Mouse (Mus musculus) left cerebral cortex, adult 2 months (tissue): ENCODE results near the gene Eef1e1. TPM values are rescaled to one million over a fixed set of nuclear protein-coding genes. Genes with fewer than 3 reads are reported as not detected.

Experiments
- DNase-seq, 2 experiments: peaks; one replicate each; pipeline ENCODE4 v3.0.0; 2021 to 2022; ENCODE audit warnings: low spot score in 2 of 2, mixed read lengths in 1 of 2; ENCODE audit errors: extremely low spot score in 1 of 2
- H3K27ac ChIP-seq: fragments of 200-600 bp; 2 replicates; pipeline ENCODE4 v1.8.1; 2022
- H3K4me3 ChIP-seq: fragments of 200-600 bp; 2 replicates; pipeline ENCODE4 v1.8.1; 2022
- CTCF ChIP-seq: fragments of 200-600 bp; IDR thresholded peaks from 2 replicates; pipeline ENCODE4 v1.8.1; 2022; ENCODE audit warnings: antibody characterized with exemption, mild to moderate bottlenecking, moderate library complexity
- intact Hi-C: fragments of 180-260 bp; cut with DNase I; formaldehyde crosslinking; loops from one replicate; pipeline ENCODE4 v1.15.1; 2025
- total RNA-seq, 2 experiments: library from RNA; stranded (reverse); gene quantifications; 2 replicates each; pipeline ENCODE4 v1.2.3; 2021

Gene Eef1e1
- total RNA-seq, 2 experiments from 2014 or later: 25.0 to 30.6 TPM

DNA sequence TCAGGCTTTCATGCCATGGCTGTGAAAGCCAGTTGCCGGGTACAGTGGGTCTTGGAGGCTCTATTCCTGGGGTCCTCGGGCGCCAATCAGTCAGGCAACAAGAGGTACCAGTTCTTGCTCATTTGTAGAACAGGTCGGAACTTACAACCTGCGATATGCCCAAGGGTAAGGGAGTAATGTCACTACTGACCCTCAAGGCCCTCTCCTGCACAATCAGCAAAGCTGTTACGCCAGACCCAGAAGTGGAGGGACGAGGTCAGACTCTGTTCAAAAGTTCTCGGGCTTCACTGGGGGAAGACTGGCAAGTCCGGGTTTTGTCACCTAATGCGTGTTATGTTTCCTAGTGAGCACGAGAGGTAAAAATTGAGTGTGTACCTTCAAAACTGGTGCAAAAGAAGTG lies 58.0 kb downstream of the Eef1e1 start:
- Histone ChIP-seq H3K4me3 (no peak overlapping the region), H3K27ac (no peak overlapping the region)
- DNase-seq: no peak
- no peak for TF ChIP-seq CTCF
- intact Hi-C loops: no loop called here

DNA sequence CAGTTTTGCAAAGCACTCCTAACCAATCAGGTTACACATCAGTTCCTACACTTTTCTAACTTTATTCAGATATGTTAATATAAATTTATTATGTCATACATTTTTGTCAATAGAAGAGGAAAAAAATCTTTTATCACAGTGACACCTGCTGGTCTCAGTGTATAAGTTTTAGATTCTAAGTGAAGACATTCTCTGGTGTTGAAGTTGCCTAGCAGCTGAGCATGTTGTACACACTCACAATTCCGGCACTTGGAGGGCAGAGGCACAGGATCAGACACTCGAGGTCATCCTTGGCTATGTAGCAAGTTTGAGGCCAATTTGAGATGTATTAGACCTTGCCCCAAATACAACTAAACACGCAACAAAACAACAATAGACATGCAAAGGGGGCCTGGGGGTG lies 61.8 kb downstream of the Eef1e1 start:
- DNase-seq: no peak
- TF ChIP-seq CTCF: peak; percentile 54
- intact Hi-C loops: loop anchor here (5.0 to 10.0 kb wide), 2 partner anchors 382 to 535 kb away; no protein-coding TSS in a partner anchor
- Histone ChIP-seq H3K4me3 (no peak overlapping the region), H3K27ac (no peak overlapping the region)

DNA sequence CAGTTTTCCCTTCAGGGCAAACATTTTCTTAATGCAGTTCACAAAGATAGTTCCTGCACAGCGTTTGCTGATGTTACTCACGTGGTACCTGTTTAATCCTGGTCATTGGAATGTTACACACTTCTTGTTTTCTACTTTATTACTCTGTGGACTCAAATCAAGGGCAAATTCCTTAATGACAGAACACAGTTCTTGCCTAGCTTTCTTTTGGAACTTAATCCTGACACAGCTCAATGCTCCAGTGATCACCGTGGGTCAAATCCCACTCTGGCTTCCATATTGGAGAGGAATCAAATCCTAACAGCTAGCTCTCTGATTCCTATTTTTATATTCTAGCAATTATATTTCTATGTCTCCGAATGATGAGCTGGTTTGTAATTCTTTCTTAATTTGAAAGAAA lies 62.4 kb downstream of the Eef1e1 start:
- Histone ChIP-seq H3K27ac (no peak overlapping the region), H3K4me3 (no peak overlapping the region)
- TF ChIP-seq CTCF: no peak
- intact Hi-C loops: loop anchor here (5.0 to 10.0 kb wide), 2 partner anchors 382 to 534 kb away; no protein-coding TSS in a partner anchor
- DNase-seq: no peak

Other genes starting within 250 kb of the Eef1e1 start
- gene Txndc5, start 130.2 kb downstream of the Eef1e1 start, total RNA-seq: 10 to 100 TPM; 47.0 to 47.4 TPM
- 1 to 10 TPM; 9.6 to 9.8 TPM for gene Bloc1s5, start 23.9 kb downstream of the Eef1e1 start, total RNA-seq